Mouse (Mus musculus) ES-Bruce4 (cell line): Measurements from ENCODE around the gene Hydin. TPM values are rescaled to one million over a fixed set of nuclear protein-coding genes. Genes with fewer than 3 reads are reported as not detected.
A peak's percentile ranks its signal among the peaks of the same experiment; 100 is the strongest.
"Not testable (repeated sequence)": the region's sequence is repeated elsewhere in the genome, so short reads cannot be mapped to it uniquely, and the experiment has no call there.

Experiments
- H3K27ac ChIP-seq: 2 replicates; pipeline ENCODE4 v1.5.1; 2012; ENCODE audit warnings: low read length, inconsistent platforms; ENCODE audit not compliant: insufficient read depth
- H3K27me3 ChIP-seq: 2 replicates; pipeline ENCODE4 v1.6.1; 2012; ENCODE audit warnings: mild to moderate bottlenecking, low read length, inconsistent platforms; ENCODE audit not compliant: control insufficient read depth, poor library complexity, insufficient read depth, severe bottlenecking
- H3K36me3 ChIP-seq: 2 replicates; pipeline ENCODE4 v1.6.1; 2012; ENCODE audit warnings: inconsistent platforms, mild to moderate bottlenecking, low read length, moderate library complexity; ENCODE audit not compliant: control insufficient read depth, poor library complexity, insufficient read depth, severe bottlenecking
- H3K4me1 ChIP-seq: one replicate; pipeline ENCODE4 v1.8.1; 2011; ENCODE audit warnings: low read length; ENCODE audit not compliant: control insufficient read depth, insufficient read depth
- H3K4me3 ChIP-seq: 2 replicates; pipeline ENCODE4 v1.5.1; 2011; ENCODE audit warnings: low read depth, mild to moderate bottlenecking, low read length
- H3K9ac ChIP-seq: 2 replicates; pipeline ENCODE4 v1.6.1; 2012; ENCODE audit warnings: low read depth, mild to moderate bottlenecking, inconsistent platforms; ENCODE audit not compliant: poor library complexity, severe bottlenecking
- H3K9me3 ChIP-seq: replicated peaks from 2 replicates; pipeline ENCODE4 v1.6.1; 2012; ENCODE audit warnings: mild to moderate bottlenecking, low read length, inconsistent platforms; ENCODE audit not compliant: control insufficient read depth, poor library complexity, insufficient read depth, severe bottlenecking
- CTCF ChIP-seq: IDR thresholded peaks from one replicate; pipeline ENCODE4 v1.8.1; 2011; ENCODE audit warnings: low read depth, low read length
- EP300 ChIP-seq: IDR thresholded peaks from 2 replicates; pipeline ENCODE4 v1.6.1; 2011; ENCODE audit warnings: low read depth, low read length; ENCODE audit not compliant: insufficient read depth
- POLR2A ChIP-seq: IDR thresholded peaks from one replicate; pipeline ENCODE4 v1.8.1; 2011; ENCODE audit warnings: low read length; ENCODE audit not compliant: insufficient read depth
- polyA plus RNA-seq: library from polyadenylated mRNA; stranded (reverse); fragments of >200 nt; gene quantifications from 2 replicates; pipeline ENCODE4 v1.2.4, GENCODE M21; 2011; ENCODE audit warnings: low read depth; ENCODE audit not compliant: missing spikeins, insufficient read depth, insufficient read length

The Hydin gene
- polyA plus RNA-seq, 1 experiment: 0.19 TPM

DNA sequence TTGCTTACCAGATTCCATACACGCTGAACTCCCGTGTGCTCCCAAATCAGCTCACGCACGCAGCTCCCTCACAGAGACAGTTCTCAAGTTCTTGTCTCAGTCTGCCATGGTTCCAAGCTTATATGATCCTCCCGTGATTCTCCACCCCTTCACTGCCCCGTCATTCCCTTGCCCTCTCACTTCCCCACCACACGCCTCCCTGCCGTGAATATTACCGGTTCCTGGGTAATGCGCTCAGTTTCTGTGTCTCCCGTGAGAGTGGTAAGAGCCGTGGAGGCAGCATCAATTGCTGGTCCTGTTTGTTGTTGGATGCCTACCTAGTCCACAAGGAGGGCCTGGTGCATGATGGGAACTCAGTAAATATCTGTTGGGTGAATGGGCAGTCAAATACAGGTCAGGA lies 255.1 kb downstream of the Hydin start:
- Histone ChIP-seq H3K27ac (0 out of 2 replicates have a peak overlapping the region, but pooled peaks have one; percentile 16), H3K9ac (no peak overlapping the region), H3K27me3 (no peaks in the 10 kb centered on the region), H3K36me3 (no peaks in the 10 kb centered on the region), H3K4me3 (peak overlapping the region; percentile 17; the same call in 1 of the 2 replicates), H3K9me3 (no peaks in the 10 kb centered on the region), H3K4me1 (peaks cover 3% of the 10 kb centered on the region)
- TF ChIP-seq POLR2A (no peak), CTCF (no peak), EP300 (no peak)

DNA sequence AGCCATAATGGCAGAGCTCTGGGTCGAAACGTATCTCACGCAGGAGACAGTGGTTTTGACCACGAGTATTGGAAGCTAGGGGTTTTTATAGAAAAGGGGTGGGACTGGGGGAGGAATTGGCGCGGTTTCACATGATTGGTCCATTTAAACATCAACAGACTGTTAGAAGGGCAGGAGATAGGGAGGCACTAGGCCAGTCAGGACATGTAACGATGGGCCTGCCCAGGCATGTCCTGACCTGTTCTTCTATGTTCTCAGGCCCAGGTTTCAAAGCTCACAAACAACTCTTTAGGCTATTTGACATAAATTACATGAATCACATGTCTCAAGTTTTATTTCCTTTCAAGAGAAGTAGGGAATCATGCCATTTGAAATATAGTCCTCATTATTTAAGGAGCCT lies 255.7 kb downstream of the Hydin start:
- 0 out of 2 replicates have a peak overlapping the region, but pooled peaks have one; percentile 16 for H3K27ac ChIP-seq
- TF ChIP-seq EP300: peak; percentile 50; the same call in 1 of the 2 replicates
- H3K4me1 ChIP-seq, H3K9ac ChIP-seq, H3K9me3 ChIP-seq, H3K27me3 ChIP-seq, H3K36me3 ChIP-seq, H3K4me3 ChIP-seq: not testable (repeated sequence)

DNA sequence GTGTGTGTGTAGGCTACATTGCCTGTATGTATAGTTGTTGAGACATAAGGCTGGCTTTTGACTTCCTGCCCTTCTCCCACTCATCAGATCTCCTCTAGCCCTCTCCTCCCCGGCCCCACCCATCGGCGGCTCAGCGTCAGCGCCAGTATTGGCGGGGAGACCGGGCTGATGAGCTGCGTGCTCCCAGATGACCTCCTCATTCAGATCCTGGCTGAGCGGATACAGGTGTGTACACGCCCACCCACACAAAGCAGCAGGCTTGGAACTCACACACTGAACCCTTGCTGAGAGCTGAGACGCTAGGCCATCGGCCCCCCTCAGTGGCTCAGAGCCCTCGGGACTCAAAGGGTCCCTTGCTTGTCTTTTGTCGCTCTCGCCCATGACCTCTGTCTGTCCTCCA lies 256.2 kb downstream of the Hydin start:
- Histone ChIP-seq H3K9me3 (no peaks in the 10 kb centered on the region), H3K27ac (no peak overlapping the region), H3K36me3 (no peaks in the 10 kb centered on the region), H3K27me3 (no peaks in the 10 kb centered on the region), H3K9ac (no peak overlapping the region), H3K4me3 (no peak overlapping the region), H3K4me1 (peaks cover 3% of the 10 kb centered on the region)
- TF ChIP-seq CTCF (no peak), EP300 (peak; percentile 80)

DNA sequence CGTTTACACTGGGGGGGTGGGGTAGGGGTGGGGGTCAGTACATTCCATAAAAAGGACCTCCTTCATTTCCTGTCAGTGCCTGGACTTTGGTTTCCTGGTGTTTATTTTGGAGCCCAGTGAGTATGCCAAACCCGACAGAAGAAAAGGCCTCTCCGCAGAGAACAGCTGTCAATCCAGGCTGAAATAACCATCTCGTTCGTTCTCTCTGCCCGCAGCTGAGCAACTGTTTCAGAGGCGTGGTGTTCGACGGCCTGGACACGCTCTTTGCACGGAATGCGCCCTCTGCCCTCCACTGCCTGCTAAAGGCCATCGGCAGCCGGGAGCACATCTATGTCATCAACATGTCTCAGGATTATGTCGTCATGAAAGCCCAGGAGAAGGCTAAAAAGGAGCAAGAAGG lies 258.5 kb downstream of the Hydin start:
- H3K4me3 ChIP-seq: no peak overlapping the region
- H3K9ac ChIP-seq: no peak overlapping the region
- H3K27me3 ChIP-seq: no peaks in the 10 kb centered on the region
- no peaks in the 10 kb centered on the region for H3K4me1 ChIP-seq
- H3K9me3 ChIP-seq: no peaks in the 10 kb centered on the region
- H3K36me3 ChIP-seq: no peaks in the 10 kb centered on the region
- no peak overlapping the region for H3K27ac ChIP-seq
- TF ChIP-seq EP300 (no peak), CTCF (no peak), POLR2A (no peak)

DNA sequence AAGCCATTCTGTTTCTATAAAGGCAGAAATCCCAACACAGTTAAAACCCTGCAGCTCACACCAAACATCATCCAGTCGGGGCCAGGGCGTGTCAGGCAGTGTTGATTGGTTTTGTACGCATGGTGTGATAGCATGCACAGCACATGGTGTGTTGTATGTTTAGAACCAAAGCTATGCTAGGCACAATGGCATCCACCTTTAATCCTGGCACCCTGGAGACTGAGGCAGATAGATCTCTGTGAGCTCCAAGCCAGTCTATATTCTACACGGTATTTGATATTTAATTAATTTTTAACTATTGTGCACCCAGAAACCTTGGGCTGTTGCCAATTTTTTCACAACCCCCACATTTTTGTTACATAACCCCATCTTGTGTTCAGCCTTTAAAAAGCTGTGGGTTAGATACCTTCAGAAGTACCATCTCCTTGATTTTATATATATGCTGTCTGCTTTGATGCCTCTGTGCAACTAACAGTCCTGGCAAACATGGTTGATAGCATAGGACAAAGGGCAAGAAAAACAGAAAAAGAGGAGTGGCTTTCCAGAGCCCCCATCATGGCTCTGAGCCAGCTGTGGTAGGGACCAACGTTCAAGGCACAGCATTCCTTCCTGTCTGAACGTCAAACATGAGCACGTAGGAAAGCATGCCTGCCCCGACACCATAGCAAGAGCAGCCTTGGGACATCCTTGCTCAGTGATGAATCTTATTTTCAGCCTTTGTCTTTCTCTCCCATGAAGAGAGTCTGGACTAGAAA lies 263.4 kb downstream of the Hydin start:
- Histone ChIP-seq H3K36me3 (no peaks in the 10 kb centered on the region), H3K4me3 (no peak overlapping the region), H3K27ac (no peak overlapping the region), H3K9me3 (no peaks in the 10 kb centered on the region), H3K9ac (no peak overlapping the region), H3K27me3 (no peaks in the 10 kb centered on the region), H3K4me1 (no peaks in the 10 kb centered on the region)
- TF ChIP-seq POLR2A: no peak
- no peak for TF ChIP-seq EP300
- TF ChIP-seq CTCF: no peak

DNA sequence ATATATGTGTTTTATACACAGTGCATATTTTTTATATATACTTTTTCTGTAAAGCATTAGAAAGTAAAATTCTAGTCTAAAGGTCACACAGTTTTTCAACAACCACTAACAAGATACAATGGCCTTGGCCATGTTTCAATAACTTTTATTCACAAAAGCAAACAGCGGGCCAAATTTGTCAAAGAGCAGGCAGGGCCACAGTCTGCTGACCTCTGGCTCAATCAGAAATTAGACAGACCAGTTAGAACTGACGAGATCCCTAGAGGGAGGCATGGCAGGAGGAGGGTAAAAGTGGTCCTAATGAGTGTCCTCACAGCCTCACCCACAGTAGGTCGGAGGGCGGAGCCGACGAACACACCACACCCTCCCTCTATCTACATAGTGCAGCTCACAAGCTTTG lies 267.0 kb downstream of the Hydin start:
- H3K36me3 ChIP-seq: no peaks in the 10 kb centered on the region
- no peak overlapping the region for H3K4me3 ChIP-seq
- TF ChIP-seq EP300 (no peak), CTCF (no peak), POLR2A (no peak)
- H3K4me1 ChIP-seq: no peaks in the 10 kb centered on the region
- no peak overlapping the region for H3K9ac ChIP-seq
- H3K27ac ChIP-seq: no peak overlapping the region
- H3K9me3 ChIP-seq: no peaks in the 10 kb centered on the region
- H3K27me3 ChIP-seq: no peaks in the 10 kb centered on the region
